Mouse (Mus musculus) ES-Bruce4 (cell line): ENCODE results near the gene Itga2.

Source experiments
- CTCF ChIP-seq: IDR thresholded peaks from one replicate; pipeline ENCODE4 v1.8.1; 2011; ENCODE audit warnings: low read depth, low read length
- EP300 ChIP-seq: IDR thresholded peaks from 2 replicates; pipeline ENCODE4 v1.6.1; 2011; ENCODE audit warnings: low read depth, low read length; ENCODE audit not compliant: insufficient read depth
- POLR2A ChIP-seq: IDR thresholded peaks from one replicate; pipeline ENCODE4 v1.8.1; 2011; ENCODE audit warnings: low read length; ENCODE audit not compliant: insufficient read depth

DNA sequence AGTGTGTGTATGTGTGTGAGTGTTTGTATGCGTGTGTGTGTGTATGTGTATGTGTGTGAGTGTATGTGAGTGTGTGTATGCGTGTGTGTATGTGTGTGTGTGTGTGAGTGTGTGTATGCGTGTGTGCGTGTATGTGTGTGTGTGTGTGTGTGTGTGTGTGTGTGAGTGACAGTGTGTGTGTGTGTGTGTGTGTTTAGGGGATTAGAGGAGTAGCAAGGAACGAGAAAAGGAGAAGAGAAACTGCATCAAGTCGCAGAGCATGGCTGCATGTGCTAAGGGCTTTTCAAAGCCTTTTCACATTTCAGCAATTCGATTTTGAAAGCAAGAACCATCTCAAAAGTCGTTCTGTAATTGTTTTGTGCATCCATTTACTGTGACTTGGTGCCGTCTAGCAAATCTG is 21.3 kb downstream of the Itga2 start:
- TF ChIP-seq CTCF (no peak), POLR2A (no peak), EP300 (no peak)
